14 mouse cellular contexts compared by ENCODE assay signal in genomic region chr16:12859714-12860355, GRCm38 (mm10).
DNase-seq lines count a peak whose midpoint lies in the region.
"Had no signal": no experiment of that assay in that cellular context is flagged by ENCODE, and none has a peak within 500 bp of the region (broad histone marks: within the 10 kb centered on the region; RNA-seq: fewer than 3 reads in every experiment).

No protein-coding gene starts in this region.

- peak; percentile 25 for DNase-seq in left cerebral cortex, adult 11 months (ENCODE audit: low spot score)
- no peak for DNase-seq in left cerebral cortex, postnatal 4 days
- peak; percentile 26 to 45 for DNase-seq in layer of hippocampus, adult 8-10 months (ENCODE audit: low spot score in 2 of 2)
- DNase-seq in left cerebral cortex, adult 9 months (ENCODE audit: low spot score in 2 of 2): peak; percentile 16 to 60
- DNase-seq in telencephalon, adult 2 months (ENCODE audit: low read depth, low spot score): peak; percentile 77
- DNase-seq in heart, postnatal 25 days (ENCODE audit: low spot score): no peak
- no peak for DNase-seq in heart, adult 18-20 months
- DNase-seq: cerebellum, adult 9-10 months; heart, postnatal 10 days; kidney, adult 2 months; kidney, postnatal 10 days; liver; lung, postnatal 14 days; thymus, adult 18-20 months had no signal

- intact Hi-C loops in left cerebral cortex, postnatal 4 days (cut with DNase I): no loop called here
- intact Hi-C loops in heart, postnatal 25 days (cut with DNase I): no loop called here

Comparison
In these comparisons a context has a peak if more than half of its experiments do, and no peak if none do; other contexts are left out.
1. DNase-seq: peak in left cerebral cortex, adult 11 months (single experiment), layer of hippocampus, adult 8-10 months (2 of 2), left cerebral cortex, adult 9 months (2 of 2) and telencephalon, adult 2 months (single experiment); none in left cerebral cortex, postnatal 4 days (single experiment), heart, postnatal 25 days (single experiment) and heart, adult 18-20 months (0 of 2).